Comparison of ENCODE assay signal across 8 mouse cellular contexts in genomic region chr7:35901942-35902381, GRCm38 (mm10).
DNase-seq lines count a peak whose midpoint lies in the region; ATAC-seq and TF ChIP-seq lines count a peak whose summit lies in the region.

No protein-coding gene starts in this region.

- no peak overlapping the region for H3K27ac ChIP-seq in spleen, adult 2 months (ENCODE audit: insufficient read depth, low read length)
- no peak overlapping the region for H3K27ac ChIP-seq in intestine, embryonic 16.5 days (ENCODE audit: low read length)
- H3K27ac ChIP-seq in limb, embryonic 11.5 days (replicated peaks; ENCODE audit: low read depth, low read length) = no peak overlapping the region
- H3K27ac ChIP-seq in midbrain, embryonic 13.5 days = no peak overlapping the region
- H3K27ac ChIP-seq in small intestine, adult 2 months (ENCODE audit: insufficient read depth, low read depth, low read length) = no peak overlapping the region

- peak overlapping the region; percentile 25; the same call in 1 of the 2 replicates for H3K4me2 ChIP-seq in intestine, embryonic 16.5 days (ENCODE audit: low read depth, low read length)
- peak overlapping the region; percentile 31 for H3K4me2 ChIP-seq in limb, embryonic 11.5 days (ENCODE audit: low read depth, severe bottlenecking)
- H3K4me2 ChIP-seq in midbrain, embryonic 13.5 days (replicated peaks) = peak overlapping the region; percentile 47

- H3K9ac ChIP-seq in intestine, embryonic 16.5 days (ENCODE audit: low read depth, low read length) = no peak overlapping the region
- no peak overlapping the region for H3K9ac ChIP-seq in limb, embryonic 11.5 days (ENCODE audit: low read length)
- no peak overlapping the region for H3K9ac ChIP-seq in midbrain, embryonic 13.5 days (replicated peaks)

- no peaks in the 10 kb centered on the region for H3K36me3 ChIP-seq in spleen, adult 2 months (ENCODE audit: control insufficient read depth, insufficient read depth, low read length)
- H3K36me3 ChIP-seq in intestine, embryonic 16.5 days (ENCODE audit: control insufficient read depth, insufficient read depth, low read length) = no peaks in the 10 kb centered on the region
- no peaks in the 10 kb centered on the region for H3K36me3 ChIP-seq in limb, embryonic 11.5 days (ENCODE audit: control insufficient read depth, insufficient read depth, low read length)
- H3K36me3 ChIP-seq in midbrain, embryonic 13.5 days = no peaks in the 10 kb centered on the region
- H3K36me3 ChIP-seq in small intestine, adult 2 months (ENCODE audit: control insufficient read depth, insufficient read depth, low read length) = no peaks in the 10 kb centered on the region

- no peaks in the 10 kb centered on the region for H3K9me3 ChIP-seq in intestine, embryonic 16.5 days (ENCODE audit: control insufficient read depth, low read length)
- no peaks in the 10 kb centered on the region for H3K9me3 ChIP-seq in limb, embryonic 11.5 days (ENCODE audit: control insufficient read depth, low read length)
- H3K9me3 ChIP-seq in midbrain, embryonic 13.5 days = 0 out of 2 replicates have a peak, but pooled peaks cover 3% of the 10 kb centered on the region

- peak in 1 of 2 experiments; percentile 30 for DNase-seq in spleen, adult 2 months (ENCODE audit: low read depth in 1 of 2, low spot score in 2 of 2)
- DNase-seq in spleen, adult 12 weeks (ENCODE audit: low spot score) = no peak
- peak; percentile 83 for DNase-seq in embryo, embryonic 10.5 days (ENCODE audit: low spot score)
- DNase-seq in limb, embryonic 11.5 days (ENCODE audit: low spot score) = peak; percentile 85

- H3K4me1 ChIP-seq in spleen, adult 2 months (ENCODE audit: control insufficient read depth, insufficient read depth, insufficient read length) = no peaks in the 10 kb centered on the region; the same call in none of the 2 replicates
- peaks cover 7% of the 10 kb centered on the region; the same call in 1 of the 2 replicates for H3K4me1 ChIP-seq in intestine, embryonic 16.5 days (ENCODE audit: control insufficient read depth, insufficient read depth, low read length)
- no peaks in the 10 kb centered on the region for H3K4me1 ChIP-seq in limb, embryonic 11.5 days (ENCODE audit: control insufficient read depth, insufficient read depth, low read length)
- H3K4me1 ChIP-seq in midbrain, embryonic 13.5 days (replicated peaks) = peaks cover 5% of the 10 kb centered on the region; the same call in 1 of the 2 replicates
- no peaks in the 10 kb centered on the region for H3K4me1 ChIP-seq in small intestine, adult 2 months (ENCODE audit: control insufficient read depth, insufficient read depth, insufficient read length, low read length)

- no peaks in the 10 kb centered on the region for H3K27me3 ChIP-seq in spleen, adult 2 months (ENCODE audit: control insufficient read depth, insufficient read depth, low read length)
- 0 out of 2 replicates have a peak, but pooled peaks cover 2% of the 10 kb centered on the region for H3K27me3 ChIP-seq in intestine, embryonic 16.5 days (replicated peaks; ENCODE audit: control insufficient read depth, insufficient read depth, low read length)
- no peaks in the 10 kb centered on the region for H3K27me3 ChIP-seq in limb, embryonic 11.5 days (ENCODE audit: control insufficient read depth, insufficient read depth, low read length)
- peaks cover 9% of the 10 kb centered on the region; the same call in 1 of the 2 replicates for H3K27me3 ChIP-seq in midbrain, embryonic 13.5 days
- no peaks in the 10 kb centered on the region for H3K27me3 ChIP-seq in small intestine, adult 2 months (ENCODE audit: control insufficient read depth, insufficient read depth, low read length)

- TF ChIP-seq POLR2A in spleen, adult 2 months (IDR thresholded peaks at IDR 0.05; ENCODE audit: low read depth, low read length) = no peak
- TF ChIP-seq POLR2A in small intestine, adult 2 months (IDR thresholded peaks at IDR 0.05; ENCODE audit: low read depth, low read length) = no peak

- no peak overlapping the region for H3K4me3 ChIP-seq in spleen, adult 2 months (ENCODE audit: extremely low read depth, insufficient read depth, insufficient read length)
- peak overlapping the region; percentile 17; the same call in 1 of the 2 replicates for H3K4me3 ChIP-seq in intestine, embryonic 16.5 days (ENCODE audit: low read length)
- no peak overlapping the region for H3K4me3 ChIP-seq in limb, embryonic 11.5 days (ENCODE audit: low read depth, low read length)
- peak overlapping the region; percentile 18 for H3K4me3 ChIP-seq in midbrain, embryonic 13.5 days (replicated peaks)
- no peak overlapping the region for H3K4me3 ChIP-seq in small intestine, adult 2 months (ENCODE audit: low read depth, low read length)

- TF ChIP-seq CTCF in spleen, adult 2 months (IDR thresholded peaks at IDR 0.05; ENCODE audit: extremely low read depth, insufficient read depth, insufficient read length, insufficient replicate concordance) = peak; percentile 65
- peak; percentile 75 for TF ChIP-seq CTCF in small intestine, adult 2 months (IDR thresholded peaks at IDR 0.05; ENCODE audit: extremely low read depth, insufficient read length, insufficient replicate concordance, low read depth, low read length)

- peak; percentile 87 for ATAC-seq in granulocyte monocyte progenitor cell, adult 5-6 weeks (replicated peaks; ENCODE audit: poor library complexity, severe bottlenecking)
- ATAC-seq in intestine, embryonic 16.5 days = peak; percentile 64
- no peak for ATAC-seq in limb, embryonic 11.5 days (ENCODE audit: insufficient number of reproducible peaks, low FRiP score, low TSS enrichment, low read depth)
- ATAC-seq in midbrain, embryonic 13.5 days = peak; percentile 72

- WGBS in spleen, adult 2 months = 14% methylated on average over 17 of the region's 17 CpGs
- WGBS in intestine, embryonic 16.5 days = 6% methylated on average over 17 of the region's 17 CpGs
- WGBS in limb, embryonic 11.5 days = 4% methylated on average over 17 of the region's 17 CpGs
- 3% methylated on average over 17 of the region's 17 CpGs for WGBS in midbrain, embryonic 13.5 days
- 5% methylated on average over 17 of the region's 17 CpGs for WGBS in small intestine, adult 2 months

Comparison
In these comparisons a context has a peak if more than half of its experiments do, and no peak if none do; other contexts are left out.
1. H3K4me3 ChIP-seq: peak in intestine, embryonic 16.5 days (single experiment) and midbrain, embryonic 13.5 days (single experiment); none in spleen, adult 2 months (single experiment), limb, embryonic 11.5 days (single experiment) and small intestine, adult 2 months (single experiment).
2. Peak in every context shown above with its lines, with median percentiles within 50 percentile points of each other: H3K4me2 ChIP-seq.